Mouse (Mus musculus): ENCODE results near the gene Brat1. TPM values are rescaled to one million over a fixed set of nuclear protein-coding genes. Genes with fewer than 3 reads are reported as not detected.

Gene Brat1
- total and polyA plus RNA-seq, 2 experiments, result 5.5 to 14.4 TPM

GRCm38 (mm10) chr5:140675640-140676039 lies 29.2 kb upstream of the Brat1 start:
- no peak overlapping the region for H3K4me3 ChIP-seq (ENCODE audit: insufficient read depth, low read depth, low read length)
- 94% methylated on average over 11 of the region's 11 CpGs for WGBS
- TF ChIP-seq CTCF (IDR thresholded peaks at IDR 0.05; ENCODE audit: low read depth, low read length) (no peak), POLR2A (IDR thresholded peaks at IDR 0.05; ENCODE audit: extremely low read depth, insufficient read depth, low read length) (no peak)
- H3K36me3 ChIP-seq (ENCODE audit: control insufficient read depth, insufficient read depth, low read length), result peaks cover 1% of the 10 kb centered on the region; the same call in 1 of the 2 replicates
- DNase-seq (ENCODE audit: extremely low read depth, low read depth, low spot score), result no peak
- H3K4me1 ChIP-seq (ENCODE audit: control insufficient read depth, insufficient read depth, low read length), result no peaks in the 10 kb centered on the region
- no peak overlapping the region for H3K27ac ChIP-seq (replicated peaks; ENCODE audit: insufficient read depth, low read depth, low read length)
- H3K79me2 ChIP-seq (ENCODE audit: control insufficient read depth, insufficient read depth, low read length), result no peaks in the 10 kb centered on the region
- H3K9ac ChIP-seq (ENCODE audit: low read depth, low read length), result no peak overlapping the region
- H3K27me3 ChIP-seq (ENCODE audit: control insufficient read depth, insufficient read depth, low read length), result no peaks in the 10 kb centered on the region

GRCm38 (mm10) chr5:140677137-140677536 lies 27.7 kb upstream of the Brat1 start:
- TF ChIP-seq POLR2A (IDR thresholded peaks at IDR 0.05; ENCODE audit: extremely low read depth, insufficient read depth, low read length), result no peak
- no peak for TF ChIP-seq CTCF (IDR thresholded peaks at IDR 0.05; ENCODE audit: low read depth, low read length)
- Histone ChIP-seq H3K27ac (replicated peaks; ENCODE audit: insufficient read depth, low read depth, low read length) (no peak overlapping the region), H3K36me3 (ENCODE audit: control insufficient read depth, insufficient read depth, low read length) (peaks cover 1% of the 10 kb centered on the region; the same call in 1 of the 2 replicates), H3K4me1 (ENCODE audit: control insufficient read depth, insufficient read depth, low read length) (no peaks in the 10 kb centered on the region), H3K27me3 (ENCODE audit: control insufficient read depth, insufficient read depth, low read length) (no peaks in the 10 kb centered on the region), H3K9ac (ENCODE audit: low read depth, low read length) (no peak overlapping the region), H3K4me3 (ENCODE audit: insufficient read depth, low read depth, low read length) (no peak overlapping the region), H3K79me2 (ENCODE audit: control insufficient read depth, insufficient read depth, low read length) (no peaks in the 10 kb centered on the region)
- WGBS, result 92% methylated on average over 6 of the region's 6 CpGs
- DNase-seq (ENCODE audit: extremely low read depth, low read depth, low spot score), result no peak

GRCm38 (mm10) chr5:140680051-140680450 lies 24.8 kb upstream of the Brat1 start:
- H3K4me3 ChIP-seq (ENCODE audit: insufficient read depth, low read depth, low read length), result no peak overlapping the region
- no peak overlapping the region for H3K9ac ChIP-seq (ENCODE audit: low read depth, low read length)
- DNase-seq (ENCODE audit: extremely low read depth, low read depth, low spot score), result no peak
- H3K79me2 ChIP-seq (ENCODE audit: control insufficient read depth, insufficient read depth, low read length), result no peaks in the 10 kb centered on the region
- H3K27me3 ChIP-seq (ENCODE audit: control insufficient read depth, insufficient read depth, low read length), result no peaks in the 10 kb centered on the region
- H3K4me1 ChIP-seq (ENCODE audit: control insufficient read depth, insufficient read depth, low read length), result no peaks in the 10 kb centered on the region
- no peaks in the 10 kb centered on the region; the same call in 1 of the 2 replicates for H3K36me3 ChIP-seq (ENCODE audit: control insufficient read depth, insufficient read depth, low read length)
- no peak overlapping the region for H3K27ac ChIP-seq (replicated peaks; ENCODE audit: insufficient read depth, low read depth, low read length)
- WGBS, result 95% methylated on average over 6 of the region's 6 CpGs
- no peak for TF ChIP-seq CTCF (IDR thresholded peaks at IDR 0.05; ENCODE audit: low read depth, low read length)
- TF ChIP-seq POLR2A (IDR thresholded peaks at IDR 0.05; ENCODE audit: extremely low read depth, insufficient read depth, low read length), result no peak

GRCm38 (mm10) chr5:140680950-140681349 lies 23.9 kb upstream of the Brat1 start:
- Histone ChIP-seq H3K27me3 (ENCODE audit: control insufficient read depth, insufficient read depth, low read length) (no peaks in the 10 kb centered on the region), H3K36me3 (ENCODE audit: control insufficient read depth, insufficient read depth, low read length) (no peaks in the 10 kb centered on the region; the same call in 1 of the 2 replicates), H3K27ac (replicated peaks; ENCODE audit: insufficient read depth, low read depth, low read length) (no peak overlapping the region), H3K79me2 (ENCODE audit: control insufficient read depth, insufficient read depth, low read length) (no peaks in the 10 kb centered on the region), H3K4me1 (ENCODE audit: control insufficient read depth, insufficient read depth, low read length) (no peaks in the 10 kb centered on the region), H3K9ac (ENCODE audit: low read depth, low read length) (no peak overlapping the region), H3K4me3 (ENCODE audit: insufficient read depth, low read depth, low read length) (no peak overlapping the region)
- WGBS, result 96% methylated on average over 1 of the region's 1 CpGs
- TF ChIP-seq CTCF (IDR thresholded peaks at IDR 0.05; ENCODE audit: low read depth, low read length) (no peak), POLR2A (IDR thresholded peaks at IDR 0.05; ENCODE audit: extremely low read depth, insufficient read depth, low read length) (no peak)
- DNase-seq (ENCODE audit: extremely low read depth, low read depth, low spot score), result no peak

GRCm38 (mm10) chr5:140682113-140682512 lies 22.7 kb upstream of the Brat1 start:
- H3K79me2 ChIP-seq (ENCODE audit: control insufficient read depth, insufficient read depth, low read length), result no peaks in the 10 kb centered on the region
- H3K4me1 ChIP-seq (ENCODE audit: control insufficient read depth, insufficient read depth, low read length), result no peaks in the 10 kb centered on the region
- H3K36me3 ChIP-seq (ENCODE audit: control insufficient read depth, insufficient read depth, low read length), result no peaks in the 10 kb centered on the region; the same call in 1 of the 2 replicates
- no peak for DNase-seq (ENCODE audit: extremely low read depth, low read depth, low spot score)
- no peaks in the 10 kb centered on the region for H3K27me3 ChIP-seq (ENCODE audit: control insufficient read depth, insufficient read depth, low read length)
- no peak overlapping the region for H3K27ac ChIP-seq (replicated peaks; ENCODE audit: insufficient read depth, low read depth, low read length)
- TF ChIP-seq POLR2A (IDR thresholded peaks at IDR 0.05; ENCODE audit: extremely low read depth, insufficient read depth, low read length), result no peak
- no peak for TF ChIP-seq CTCF (IDR thresholded peaks at IDR 0.05; ENCODE audit: low read depth, low read length)
- no peak overlapping the region for H3K4me3 ChIP-seq (ENCODE audit: insufficient read depth, low read depth, low read length)
- WGBS, result 94% methylated on average over 6 of the region's 6 CpGs
- no peak overlapping the region for H3K9ac ChIP-seq (ENCODE audit: low read depth, low read length)

- H3K9ac ChIP-seq (ENCODE audit: low read depth, low read length), result no peak overlapping the region
- WGBS, result 79% methylated on average over 16 of the region's 16 CpGs
- H3K4me3 ChIP-seq (ENCODE audit: insufficient read depth, low read depth, low read length), result no peak overlapping the region
- no peaks in the 10 kb centered on the region for H3K4me1 ChIP-seq (ENCODE audit: control insufficient read depth, insufficient read depth, low read length)
- no peaks in the 10 kb centered on the region for H3K27me3 ChIP-seq (ENCODE audit: control insufficient read depth, insufficient read depth, low read length)
- TF ChIP-seq POLR2A (IDR thresholded peaks at IDR 0.05; ENCODE audit: extremely low read depth, insufficient read depth, low read length), result no peak
- TF ChIP-seq CTCF (IDR thresholded peaks at IDR 0.05; ENCODE audit: low read depth, low read length), result peak; percentile 83
- peaks cover 2% of the 10 kb centered on the region; the same call in 1 of the 2 replicates for H3K36me3 ChIP-seq (ENCODE audit: control insufficient read depth, insufficient read depth, low read length)
- no peak for DNase-seq (ENCODE audit: extremely low read depth, low read depth, low spot score)
- no peaks in the 10 kb centered on the region for H3K79me2 ChIP-seq (ENCODE audit: control insufficient read depth, insufficient read depth, low read length)
- no peak overlapping the region for H3K27ac ChIP-seq (replicated peaks; ENCODE audit: insufficient read depth, low read depth, low read length)
These were observed 20.3 kb upstream of the Brat1 start for GRCm38 (mm10) chr5:140684343-140685148.

Data from liver, adult 2 months (tissue).